Mouse (Mus musculus) limb, embryonic 15.5 days (tissue): Measurements from ENCODE around the gene Icam5. TPM values are rescaled to one million over a fixed set of nuclear protein-coding genes. Genes with fewer than 3 reads are reported as not detected.
"Not testable (repeated sequence)": the region's sequence is repeated elsewhere in the genome, so short reads cannot be mapped to it uniquely, and the experiment has no call there.

Source experiments
- ATAC-seq: fragments of 200-750 bp; cut with Nextera tagmentation; 2 replicates; pipeline ENCODE4 v1.8.0; 2017; ENCODE audit warnings: low read depth, moderate TSS enrichment; ENCODE audit not compliant: insufficient number of reproducible peaks, low FRiP score, low TSS enrichment
- H3K27ac ChIP-seq: fragments of 300-500 bp; sonication (generic); 2 replicates; pipeline ENCODE4 v1.5.1; 2015; ENCODE audit warnings: moderate library complexity, mild to moderate bottlenecking, inconsistent platforms
- H3K27me3 ChIP-seq: fragments of 300-500 bp; sonication (generic); 2 replicates; pipeline ENCODE4 v1.6.1; 2015; ENCODE audit warnings: inconsistent platforms
- H3K36me3 ChIP-seq: fragments of 300-500 bp; sonication (generic); 2 replicates; pipeline ENCODE4 v1.6.1; 2015; ENCODE audit warnings: inconsistent platforms
- H3K4me1 ChIP-seq: fragments of 300-500 bp; sonication (generic); 2 replicates; pipeline ENCODE4 v1.6.1; 2015; ENCODE audit warnings: inconsistent platforms
- H3K4me2 ChIP-seq: fragments of 300-500 bp; sonication (generic); 2 replicates; pipeline ENCODE4 v1.6.1; 2015; ENCODE audit warnings: mild to moderate bottlenecking, inconsistent platforms
- H3K4me3 ChIP-seq: fragments of 300-500 bp; sonication (generic); 2 replicates; pipeline ENCODE4 v1.5.1; 2015; ENCODE audit warnings: mild to moderate bottlenecking, inconsistent platforms
- H3K9ac ChIP-seq: fragments of 300-500 bp; sonication (generic); 2 replicates; pipeline ENCODE4 v1.6.1; 2015; ENCODE audit warnings: inconsistent platforms
- H3K9me3 ChIP-seq: fragments of 300-500 bp; sonication (generic); 2 replicates; pipeline ENCODE4 v1.6.1; 2016; ENCODE audit warnings: inconsistent platforms
- WGBS: fragments of 180-500 bp; shearing (Covaris S2); methylation state at CpG from one replicate; pipeline ENCODE4 v1.1.7; 2015; 5-methylcytosine and 5-hydroxymethylcytosine counted together
- polyA plus RNA-seq: library from polyadenylated mRNA; unstranded; fragments of >200 nt; fragmentation: Nextera tagmentation; extraction: Ambion mirVana; gene quantifications from 2 replicates; pipeline ENCODE4 v1.2.1, GENCODE M21; 2015

Gene Icam5
- polyA plus RNA-seq, 1 experiment from 2014 or later = 0.05 TPM

DNA sequence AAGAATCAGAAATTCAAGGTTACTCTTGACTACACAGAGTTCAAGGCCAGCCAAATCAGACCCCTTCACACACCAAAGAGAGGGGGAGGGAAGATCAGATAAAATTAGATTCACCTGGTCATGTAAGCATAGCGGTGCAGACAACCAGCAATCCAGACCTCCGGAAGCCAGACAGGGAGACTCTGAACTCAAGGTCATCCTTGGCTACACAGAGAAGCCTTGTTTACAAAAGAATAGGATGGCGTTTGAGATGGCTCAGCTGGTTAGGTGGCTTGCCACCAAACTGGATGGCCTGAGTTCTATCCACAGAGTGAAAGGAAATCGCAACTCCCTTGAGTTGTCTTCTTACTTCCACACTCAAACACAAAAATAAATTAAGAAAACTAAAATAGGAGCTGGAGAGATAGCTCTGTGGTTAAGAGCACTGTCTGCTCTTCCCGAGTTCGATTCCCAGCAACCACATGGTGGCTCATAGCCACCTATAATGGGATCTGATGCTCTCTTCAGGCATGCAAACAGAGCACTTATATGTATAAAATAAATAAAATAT is 30.1 kb upstream of the Icam5 start:
- Histone ChIP-seq H3K4me3 (no peak overlapping the region), H3K27me3 (no peaks in the 10 kb centered on the region), H3K36me3 (peaks cover 13% of the 10 kb centered on the region), H3K4me2 (no peak overlapping the region), H3K27ac (no peak overlapping the region), H3K9ac (no peak overlapping the region), H3K4me1 (peaks cover 7% of the 10 kb centered on the region; the same call in 1 of the 2 replicates), H3K9me3 (no peaks in the 10 kb centered on the region)
- ATAC-seq = no peak
- WGBS = 75% methylated on average over 6 of the region's 6 CpGs

DNA sequence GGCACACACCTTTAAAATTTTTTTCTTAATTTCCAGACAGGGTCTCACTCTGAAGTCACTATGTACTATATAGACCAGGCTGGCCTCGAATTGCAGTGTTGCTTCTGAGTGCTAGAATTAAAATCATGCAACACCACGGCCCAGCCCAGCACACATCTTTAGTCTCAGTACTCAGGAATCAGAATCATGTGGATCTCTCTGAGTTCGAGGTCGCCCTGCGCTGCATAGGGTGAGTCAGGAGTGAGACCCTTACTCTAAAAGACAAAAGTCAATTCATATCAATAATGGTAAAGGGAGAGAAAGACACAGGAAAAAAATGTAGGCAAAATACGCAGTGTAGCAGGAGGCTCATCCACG is 29.6 kb upstream of the Icam5 start:
- WGBS = 12% methylated on average over 7 of the region's 7 CpGs

DNA sequence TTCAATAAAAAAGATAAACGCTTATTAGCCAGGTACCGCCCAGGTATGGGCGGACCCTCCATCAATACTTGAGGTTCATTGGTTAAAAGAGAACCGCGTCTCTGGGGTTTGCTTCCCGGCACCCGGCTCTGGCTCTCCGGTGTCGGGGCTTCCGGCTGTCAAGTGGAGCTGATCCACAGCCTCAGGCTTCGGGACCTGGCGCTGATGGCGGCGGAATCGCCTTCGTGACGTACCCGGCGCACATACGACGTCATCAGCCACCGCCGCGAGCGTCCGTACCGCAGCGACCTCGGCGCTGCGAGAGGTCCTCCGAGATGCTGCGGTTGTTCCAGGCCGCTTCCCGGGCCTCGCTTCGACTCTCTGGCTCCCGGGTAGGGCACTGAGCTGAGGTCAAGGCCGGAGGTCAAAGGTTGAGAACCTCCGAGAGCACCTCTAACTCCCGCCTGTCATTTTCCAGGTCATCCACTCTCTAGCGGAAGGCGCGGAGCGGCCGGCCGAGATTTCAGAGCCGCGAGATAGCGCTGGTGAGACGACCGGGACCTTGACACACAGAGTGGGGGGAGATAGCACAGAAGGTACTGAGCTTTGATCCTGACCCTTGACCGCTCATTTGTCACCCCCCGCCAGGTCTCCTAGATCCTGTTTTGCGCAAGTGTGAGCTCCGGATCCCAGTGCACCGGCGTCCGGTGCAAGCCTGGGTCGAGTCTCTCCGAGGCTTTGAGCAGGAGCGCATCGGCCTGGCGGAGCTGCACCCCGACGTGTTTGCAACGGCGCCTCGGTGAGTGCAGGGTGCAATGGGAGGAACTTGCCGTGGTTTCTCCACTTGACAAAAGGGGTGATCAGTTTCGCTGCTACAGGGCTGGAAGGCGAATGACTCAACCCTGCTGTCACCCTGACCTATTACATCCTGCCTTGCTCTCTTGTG is 29.0 kb upstream of the Icam5 start, which contains the start of gene Mrpl4:
Gene Mrpl4, plus strand, starts transcription at position 112 of the 925 bp plus-strand sequence.
- Histone ChIP-seq H3K27me3 (no peaks in the 10 kb centered on the region), H3K9me3 (no peaks in the 10 kb centered on the region), H3K4me1 (peaks cover 7% of the 10 kb centered on the region; the same call in 1 of the 2 replicates), H3K9ac (peak within 1 kb of the TSS; percentile 67), H3K4me3 (peak within 1 kb of the TSS; percentile 63), H3K27ac (peak within 1 kb of the TSS; percentile 60), H3K36me3 (peaks cover 25% of the 10 kb centered on the region), H3K4me2 (peak within 1 kb of the TSS; percentile 84)
- peak; percentile 71 for ATAC-seq
- under 1% methylated on average over 72 of the region's 72 CpGs for WGBS

More for the DNA sequence above, 29.6 kb upstream of the Icam5 start:
- H3K4me3 ChIP-seq = peak overlapping the region; percentile 63
- no peaks in the 10 kb centered on the region for H3K9me3 ChIP-seq
- peak overlapping the region; percentile 67 for H3K9ac ChIP-seq
- H3K27me3 ChIP-seq = no peaks in the 10 kb centered on the region
- peak overlapping the region; percentile 60; the same call in 1 of the 2 replicates for H3K27ac ChIP-seq
- peaks cover 18% of the 10 kb centered on the region for H3K36me3 ChIP-seq
- H3K4me2 ChIP-seq = peak overlapping the region; percentile 84
- peaks cover 7% of the 10 kb centered on the region; the same call in 1 of the 2 replicates for H3K4me1 ChIP-seq
- no peak; the same call in 1 of the 2 replicates for ATAC-seq

DNA sequence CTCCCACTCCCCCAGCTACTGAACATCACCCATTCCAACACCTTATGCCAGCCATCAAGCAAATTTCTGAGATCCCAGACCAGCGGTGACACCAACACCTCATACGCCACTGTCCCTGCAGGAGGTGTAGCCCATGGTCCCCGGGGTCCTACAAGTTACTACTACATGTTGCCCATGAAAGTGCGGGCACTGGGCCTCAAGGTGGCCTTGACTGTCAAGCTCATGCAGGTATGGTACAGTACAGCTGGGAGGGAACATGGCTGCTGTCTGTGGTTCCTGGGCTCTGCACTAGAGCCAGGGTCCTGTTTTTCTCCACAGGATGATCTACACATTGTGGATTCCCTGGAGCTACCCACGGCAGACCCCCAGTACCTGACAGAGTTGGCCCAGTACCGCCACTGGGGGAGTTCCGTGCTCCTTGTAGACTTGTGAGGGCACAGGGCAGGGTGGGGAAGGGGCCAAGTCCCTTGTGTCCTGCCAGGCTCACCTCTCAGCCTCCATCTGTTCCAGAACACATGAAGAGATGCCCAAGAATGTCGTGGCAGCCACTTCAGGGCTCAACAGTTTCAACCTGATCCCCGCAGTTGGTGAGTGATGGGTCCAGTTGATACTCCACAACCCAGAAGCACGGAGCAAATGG is 24.4 kb upstream of the Icam5 start:
- Histone ChIP-seq H3K27ac (no peak overlapping the region), H3K36me3 (peaks cover 39% of the 10 kb centered on the region), H3K4me2 (no peak overlapping the region), H3K9ac (no peak overlapping the region), H3K4me3 (no peak overlapping the region), H3K27me3 (no peaks in the 10 kb centered on the region), H3K9me3 (no peaks in the 10 kb centered on the region), H3K4me1 (peaks cover 13% of the 10 kb centered on the region; the same call in 1 of the 2 replicates)
- 94% methylated on average over 10 of the region's 10 CpGs for WGBS
- no peak for ATAC-seq

DNA sequence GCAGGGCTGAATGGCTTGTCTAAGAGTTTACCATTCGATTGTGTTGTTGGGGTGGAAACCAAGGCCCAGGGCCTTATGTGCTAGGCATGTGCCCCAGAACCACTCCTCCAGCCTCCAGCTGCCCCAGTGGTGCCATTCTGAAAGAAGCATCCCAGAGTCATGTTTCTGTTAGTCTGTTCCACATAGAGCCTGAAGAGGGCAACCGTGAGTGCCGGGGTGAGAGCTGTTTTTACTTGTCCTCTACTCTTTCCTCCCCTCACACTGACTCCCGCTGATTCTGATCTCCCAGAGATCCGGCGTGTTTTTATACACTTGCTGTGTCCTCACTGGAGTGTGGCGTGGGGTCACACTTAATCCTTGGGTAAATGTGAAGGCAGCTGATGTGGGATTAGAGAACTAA is 23.9 kb upstream of the Icam5 start:
- ATAC-seq = no peak
- no peak overlapping the region for H3K4me2 ChIP-seq
- no peaks in the 10 kb centered on the region for H3K27me3 ChIP-seq
- H3K4me3 ChIP-seq = no peak overlapping the region
- WGBS = 82% methylated on average over 7 of the region's 7 CpGs
- peaks cover 13% of the 10 kb centered on the region; the same call in 1 of the 2 replicates for H3K4me1 ChIP-seq
- H3K9ac ChIP-seq = no peak overlapping the region
- no peak overlapping the region for H3K27ac ChIP-seq
- H3K9me3 ChIP-seq = no peaks in the 10 kb centered on the region
- H3K36me3 ChIP-seq = peaks cover 39% of the 10 kb centered on the region

DNA sequence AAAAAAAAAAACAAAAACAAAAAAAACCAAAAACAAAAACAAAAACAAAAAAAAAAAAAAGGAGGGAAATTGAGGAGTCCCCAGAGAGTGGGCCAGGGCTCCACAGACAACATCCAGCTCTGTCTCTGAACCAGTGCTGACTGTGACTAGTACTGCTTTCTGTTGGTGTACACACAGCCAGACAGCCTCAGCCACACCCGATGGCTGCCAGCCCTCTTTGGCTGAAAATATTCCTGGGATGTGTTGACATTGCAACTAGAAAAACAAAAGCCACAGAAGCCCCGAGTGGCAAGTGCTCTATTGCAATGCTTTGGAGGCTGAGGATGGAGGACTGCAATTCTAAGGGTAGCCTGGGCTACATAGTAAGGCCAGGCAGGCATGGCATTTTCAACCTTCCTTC is 21.5 kb upstream of the Icam5 start:
- Histone ChIP-seq H3K9ac (no peak overlapping the region), H3K4me3 (no peak overlapping the region), H3K9me3 (no peaks in the 10 kb centered on the region), H3K4me2 (no peak overlapping the region), H3K27me3 (peaks cover 9% of the 10 kb centered on the region), H3K36me3 (peaks cover 38% of the 10 kb centered on the region), H3K27ac (no peak overlapping the region), H3K4me1 (peaks cover 14% of the 10 kb centered on the region)
- WGBS = 68% methylated on average over 2 of the region's 2 CpGs
- ATAC-seq = no peak

DNA sequence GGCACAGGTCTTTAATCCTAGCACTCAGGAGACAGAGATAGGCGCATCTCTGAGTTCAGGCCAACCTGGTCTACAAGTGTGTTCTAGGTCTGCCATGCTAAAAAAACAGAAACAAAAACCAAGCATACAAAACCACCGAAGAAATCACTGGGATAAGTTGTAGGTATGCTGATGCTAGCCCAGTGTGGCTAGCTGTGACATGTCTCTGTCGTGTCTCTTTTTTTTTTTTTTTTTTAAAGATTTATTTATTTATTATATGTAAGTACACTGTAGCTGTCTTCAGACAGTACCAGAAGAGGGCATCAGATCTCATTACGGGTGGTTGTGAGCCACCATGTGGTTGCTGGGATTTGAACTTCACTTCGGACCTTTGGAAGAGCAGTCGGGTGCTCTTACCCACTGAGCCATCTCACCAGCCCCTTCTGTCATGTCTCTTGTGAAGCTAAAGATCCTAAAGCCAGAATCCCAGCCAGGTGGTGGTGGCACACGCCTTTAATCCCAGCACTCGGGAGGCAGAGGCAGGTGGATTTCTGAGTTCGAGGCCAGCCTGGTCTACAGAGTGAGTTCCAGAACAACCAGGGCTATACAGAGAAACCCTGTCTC is 20.8 kb upstream of the Icam5 start:
- not testable (repeated sequence) for H3K4me2 ChIP-seq, ATAC-seq
- 65% methylated on average over 9 of the region's 9 CpGs for WGBS

DNA sequence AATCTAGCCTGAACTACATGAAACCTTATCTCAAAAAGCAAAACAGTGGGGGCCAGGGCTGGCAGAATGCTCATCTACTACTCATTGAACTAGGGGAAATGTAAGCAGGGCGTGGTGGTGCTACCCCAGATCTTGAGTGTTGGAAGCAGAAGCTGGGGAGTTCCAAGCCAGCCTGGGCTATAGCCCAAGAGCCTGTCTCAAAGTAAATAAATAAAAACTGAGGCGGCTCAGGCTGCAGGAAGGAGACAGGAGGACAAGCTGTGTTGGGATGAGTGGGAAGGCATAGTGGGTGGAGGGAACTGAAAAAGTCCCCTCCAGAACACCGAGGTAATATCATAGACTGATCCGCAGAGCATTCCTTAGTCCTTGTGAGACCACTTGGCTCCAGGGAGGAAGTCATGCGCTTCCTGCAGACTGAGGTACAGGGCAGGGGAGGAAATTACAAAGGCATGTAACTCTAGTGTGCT is 20.0 kb upstream of the Icam5 start:
- ATAC-seq = no peak
- H3K4me2 ChIP-seq = no peak overlapping the region
- H3K36me3 ChIP-seq = peaks cover 24% of the 10 kb centered on the region
- H3K27me3 ChIP-seq = peaks cover 23% of the 10 kb centered on the region
- H3K4me3 ChIP-seq = no peak overlapping the region
- peaks cover 21% of the 10 kb centered on the region for H3K4me1 ChIP-seq
- no peaks in the 10 kb centered on the region for H3K9me3 ChIP-seq
- H3K9ac ChIP-seq = no peak overlapping the region
- H3K27ac ChIP-seq = peak overlapping the region; percentile 47; the same call in 1 of the 2 replicates
- 46% methylated on average over 5 of the region's 5 CpGs for WGBS

More for the DNA sequence above, 20.8 kb upstream of the Icam5 start:
- not testable (repeated sequence) for H3K9me3 ChIP-seq, H3K9ac ChIP-seq, H3K4me3 ChIP-seq, H3K27ac ChIP-seq
- peaks cover 31% of the 10 kb centered on the region for H3K36me3 ChIP-seq
- H3K27me3 ChIP-seq = peaks cover 16% of the 10 kb centered on the region
- peaks cover 21% of the 10 kb centered on the region for H3K4me1 ChIP-seq

DNA sequence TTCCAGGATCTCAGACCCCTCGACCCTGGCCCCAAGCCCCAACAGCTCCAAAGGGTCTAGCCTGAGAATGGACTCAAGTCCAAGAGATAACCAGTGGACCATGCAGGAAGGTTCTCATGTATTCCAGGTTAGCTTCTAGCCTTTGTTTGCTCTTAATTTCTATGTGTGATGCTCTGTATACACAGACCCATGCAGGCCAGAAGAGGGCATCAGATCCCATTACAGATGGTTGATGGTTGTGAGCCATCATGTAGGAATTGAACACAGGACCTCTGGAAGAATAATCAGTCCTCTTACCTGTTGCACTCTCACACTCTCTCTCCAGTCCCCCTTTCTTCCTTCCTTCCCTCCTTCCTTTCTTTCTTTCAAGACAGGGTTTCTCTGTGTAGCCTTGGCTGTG is 19.5 kb upstream of the Icam5 start:
- Histone ChIP-seq H3K4me3 (no peak overlapping the region), H3K4me2 (no peak overlapping the region), H3K27ac (peak overlapping the region; percentile 47; the same call in 1 of the 2 replicates), H3K4me1 (peaks cover 25% of the 10 kb centered on the region), H3K36me3 (peaks cover 19% of the 10 kb centered on the region), H3K27me3 (peaks cover 28% of the 10 kb centered on the region), H3K9me3 (no peaks in the 10 kb centered on the region), H3K9ac (no peak overlapping the region)
- no peak for ATAC-seq
- 52% methylated on average over 1 of the region's 1 CpGs for WGBS

DNA sequence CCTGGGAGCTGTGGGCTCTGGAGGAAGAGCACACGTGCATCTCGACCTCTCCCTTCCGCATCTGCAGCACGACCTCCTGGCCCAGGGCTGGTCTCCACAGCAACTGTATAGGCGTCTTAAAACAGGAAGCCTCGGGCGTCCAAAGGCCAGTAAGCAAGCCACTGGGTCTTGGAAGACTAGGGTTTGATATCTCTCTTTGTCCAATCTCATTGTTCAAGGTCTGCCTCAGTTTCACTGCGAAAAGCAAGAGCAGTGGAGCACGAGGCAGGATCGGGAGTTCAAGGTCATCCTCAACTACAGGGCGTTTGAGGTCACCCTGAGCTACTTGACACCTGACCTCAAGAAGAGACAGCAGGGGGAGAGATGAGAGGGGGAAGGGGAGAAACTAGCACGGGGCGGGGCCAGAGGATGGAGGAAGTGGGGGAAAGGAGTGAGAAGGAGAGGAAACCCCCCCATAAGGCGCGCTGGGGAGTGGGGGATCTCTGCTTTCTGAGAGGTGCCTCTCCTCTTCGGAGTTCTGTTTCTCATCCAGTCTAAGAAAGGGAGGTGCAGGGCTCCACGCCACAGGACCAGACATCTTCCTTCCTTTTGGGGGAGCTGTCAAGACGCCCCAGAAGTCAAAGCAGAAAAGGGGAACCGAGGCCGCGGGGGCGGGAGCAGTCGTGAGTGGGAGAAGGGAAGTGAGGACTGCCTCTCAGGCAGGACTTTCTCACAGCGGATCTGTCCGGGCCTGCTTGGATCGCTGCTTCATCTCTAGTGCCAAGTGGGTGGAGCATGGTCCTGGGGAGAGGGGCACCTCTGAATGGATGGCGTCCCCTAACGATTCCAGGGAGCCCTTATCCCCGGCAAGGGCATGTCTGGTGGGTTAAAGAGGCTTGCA is 16.9 kb upstream of the Icam5 start:
- 0 out of 2 replicates have a peak, but pooled peaks have one; percentile 42 for ATAC-seq
- Histone ChIP-seq H3K4me2 (peak overlapping the region; percentile 73), H3K36me3 (no peaks in the 10 kb centered on the region), H3K4me3 (peak overlapping the region; percentile 49), H3K27ac (peak overlapping the region; percentile 47; the same call in 1 of the 2 replicates), H3K4me1 (peaks cover 27% of the 10 kb centered on the region), H3K9ac (peak overlapping the region; percentile 31), H3K27me3 (peaks cover 42% of the 10 kb centered on the region), H3K9me3 (no peaks in the 10 kb centered on the region)
- WGBS = 3% methylated on average over 28 of the region's 29 CpGs
